9 mouse cellular contexts compared by ENCODE assay signal in genomic region chr2:167690962-167691311, GRCm38 (mm10). TPM values are rescaled to one million over a fixed set of nuclear protein-coding genes. Genes with fewer than 3 reads are reported as not detected.
DNase-seq lines count a peak whose midpoint lies in the region; ATAC-seq and TF ChIP-seq lines count a peak whose summit lies in the region.
"Had no signal": no experiment of that assay in that cellular context is flagged by ENCODE, and none has a peak within 500 bp of the region (broad histone marks: within the 10 kb centered on the region; RNA-seq: fewer than 3 reads in every experiment).

No protein-coding gene starts in this region.

- DNase-seq in kidney, adult 9 months = peak; percentile 70
- DNase-seq in kidney, postnatal 10 days = no peak
- DNase-seq in ZHBTc4 (ENCODE audit: low read depth, low spot score) = peak; percentile 36
- peak; percentile 81 to 85 for DNase-seq in heart, adult 9 months (ENCODE audit: low spot score in 2 of 2)
- DNase-seq in stomach, postnatal 0 days (ENCODE audit: low spot score) = no peak
- DNase-seq in urinary bladder, postnatal 4 days (ENCODE audit: low spot score in 2 of 2) = no peak
- no peak for DNase-seq in thymus, postnatal 10 days (ENCODE audit: low spot score in 2 of 2)

- no peak for ATAC-seq in limb, embryonic 15.5 days (ENCODE audit: insufficient number of reproducible peaks, low FRiP score, low TSS enrichment, low read depth)
- no peak for ATAC-seq in stomach, postnatal 0 days (ENCODE audit: low FRiP score, low TSS enrichment)

- TF ChIP-seq CTCF in stomach, postnatal 0 days (IDR thresholded peaks at IDR 0.05; ENCODE audit: low read depth) = no peak

- peak overlapping the region; percentile 33 for H3K27ac ChIP-seq in limb, embryonic 15.5 days
- peak overlapping the region; percentile 59 for H3K27ac ChIP-seq in stomach, postnatal 0 days (replicated peaks)
- H3K27ac ChIP-seq: midbrain, embryonic 12.5 days had no signal

- H3K9me3 ChIP-seq in limb, embryonic 15.5 days = no peaks in the 10 kb centered on the region
- no peaks in the 10 kb centered on the region for H3K9me3 ChIP-seq in stomach, postnatal 0 days (ENCODE audit: control insufficient read depth, low read length)
- H3K9me3 ChIP-seq: midbrain, embryonic 12.5 days had no signal

- H3K4me3 ChIP-seq in limb, embryonic 15.5 days = peak overlapping the region; percentile 82
- peak overlapping the region; percentile 76 for H3K4me3 ChIP-seq in stomach, postnatal 0 days (ENCODE audit: low read depth, low read length)
- H3K4me3 ChIP-seq: midbrain, embryonic 12.5 days had no signal

- no peak overlapping the region for H3K9ac ChIP-seq in limb, embryonic 15.5 days
- peak overlapping the region; percentile 73 for H3K9ac ChIP-seq in stomach, postnatal 0 days (ENCODE audit: low read length)
- H3K9ac ChIP-seq: midbrain, embryonic 12.5 days had no signal

- H3K4me2 ChIP-seq in limb, embryonic 15.5 days = peak overlapping the region; percentile 35
- peak overlapping the region; percentile 80 for H3K4me2 ChIP-seq in stomach, postnatal 0 days (replicated peaks; ENCODE audit: low read depth)
- H3K4me2 ChIP-seq: midbrain, embryonic 12.5 days had no signal

- H3K36me3 ChIP-seq in limb, embryonic 15.5 days = no peaks in the 10 kb centered on the region
- H3K36me3 ChIP-seq in stomach, postnatal 0 days (ENCODE audit: control insufficient read depth, insufficient read depth, low read length) = no peaks in the 10 kb centered on the region
- H3K36me3 ChIP-seq: midbrain, embryonic 12.5 days had no signal

- no peak for TF ChIP-seq EP300 in stomach, postnatal 0 days (optimal IDR thresholded peaks at IDR 0.05)

- peaks cover 35% of the 10 kb centered on the region for H3K27me3 ChIP-seq in limb, embryonic 15.5 days
- H3K27me3 ChIP-seq in stomach, postnatal 0 days (ENCODE audit: control insufficient read depth, insufficient read depth, low read length) = no peaks in the 10 kb centered on the region

- WGBS in limb, embryonic 15.5 days = 80% methylated on average over 12 of the region's 12 CpGs
- 56% methylated on average over 12 of the region's 12 CpGs for WGBS in stomach, postnatal 0 days

- peaks cover 39% of the 10 kb centered on the region for H3K4me1 ChIP-seq in limb, embryonic 15.5 days
- no peaks in the 10 kb centered on the region for H3K4me1 ChIP-seq in stomach, postnatal 0 days (replicated peaks; ENCODE audit: control insufficient read depth, insufficient read depth)

RNA-seq across cellular contexts. Expression of gene Tmem189, which starts 1.3 kb away (rescaled TPM):
- 36.2 and 40.1 TPM in 2 replicates for polyA plus RNA-seq in limb, embryonic 15.5 days (2015; fragmentation: Nextera tagmentation; extraction: Ambion mirVana)
- 74.6 and 85.7 TPM in 2 replicates for polyA plus RNA-seq in stomach, postnatal 0 days (2015; fragmentation: Nextera tagmentation; extraction: Ambion mirVana)

RNA-seq across cellular contexts. Expression of gene Cebpb, which starts 2.2 kb away (rescaled TPM):
- 20.5 and 25.0 TPM in 2 replicates for polyA plus RNA-seq in limb, embryonic 15.5 days (2015; fragmentation: Nextera tagmentation; extraction: Ambion mirVana)
- 55.0 and 60.2 TPM in 2 replicates for polyA plus RNA-seq in stomach, postnatal 0 days (2015; fragmentation: Nextera tagmentation; extraction: Ambion mirVana)

RNA-seq across cellular contexts. Expression of gene Gm20431, which starts 29.6 kb away (rescaled TPM):
- 3.9 and 9.4 TPM in 2 replicates for polyA plus RNA-seq in limb, embryonic 15.5 days (2015; fragmentation: Nextera tagmentation; extraction: Ambion mirVana)
- 13.4 and 14.1 TPM in 2 replicates for polyA plus RNA-seq in stomach, postnatal 0 days (2015; fragmentation: Nextera tagmentation; extraction: Ambion mirVana)

RNA-seq across cellular contexts. Expression of gene Ube2v1, which starts 59.0 kb away (rescaled TPM):
- 289 and 315 TPM in 2 replicates for polyA plus RNA-seq in limb, embryonic 15.5 days (2015; fragmentation: Nextera tagmentation; extraction: Ambion mirVana)
- 234 and 253 TPM in 2 replicates for polyA plus RNA-seq in stomach, postnatal 0 days (2015; fragmentation: Nextera tagmentation; extraction: Ambion mirVana)

Comparison
In these comparisons a context has a peak if more than half of its experiments do, and no peak if none do; other contexts are left out.
1. DNase-seq: peak in kidney, adult 9 months (single experiment), ZHBTc4 (single experiment) and heart, adult 9 months (2 of 2); none in kidney, postnatal 10 days (single experiment), stomach, postnatal 0 days (single experiment), urinary bladder, postnatal 4 days (0 of 2) and thymus, postnatal 10 days (0 of 2).